Mouse (Mus musculus) large intestine, adult 2 months (tissue): ENCODE results near the gene Gm17577. TPM values are rescaled to one million over a fixed set of nuclear protein-coding genes. Genes with fewer than 3 reads are reported as not detected.
"Not testable (repeated sequence)": the region's sequence is repeated elsewhere in the genome, so short reads cannot be mapped to it uniquely, and the experiment has no call there.

Experiments used
- DNase-seq: peaks from one replicate; pipeline ENCODE4 v3.0.0-alpha.2; 2012; ENCODE audit warnings: low read depth, low spot score
- WGBS: fragments of 180-500 bp; shearing (Covaris S2); methylation state at CpG from one replicate; pipeline ENCODE4 v1.1.7; 2018; 5-methylcytosine and 5-hydroxymethylcytosine counted together
- polyA plus RNA-seq: library from polyadenylated mRNA; depleted of rRNA; stranded (reverse); fragments of >200 nt; gene quantifications from 2 replicates; pipeline ENCODE4 v1.2.3, GENCODE M21; 2012; rRNA removed

The Gm17577 gene
- not detected in 2 replicates for polyA plus RNA-seq

DNA sequence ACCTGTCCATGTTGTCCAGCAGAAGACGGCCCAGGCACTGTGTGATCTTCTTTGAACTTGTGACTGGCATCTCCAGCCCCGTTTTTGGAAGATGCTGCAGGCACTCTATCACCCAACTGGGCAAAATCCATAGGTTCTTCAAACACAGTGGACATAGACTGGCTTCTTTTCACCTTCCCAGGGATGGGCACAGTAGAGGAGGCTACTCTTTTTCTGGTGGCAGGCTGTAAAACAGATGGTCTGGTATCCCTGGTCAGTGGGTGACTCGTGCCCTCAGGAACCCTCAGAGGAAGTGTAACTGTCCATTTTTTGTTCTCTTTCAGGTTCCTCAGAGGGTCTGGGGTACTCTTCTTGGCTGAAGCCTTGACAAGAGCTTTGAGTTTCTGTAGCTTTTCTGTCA, at the start of gene Gm17577:
Gene Gm17577 (minus strand): TSS at position 101 of the 400 bp plus-strand sequence.
- WGBS = no CpG with 5 or more reads among the region's 3 CpGs
- not testable (repeated sequence) for DNase-seq

- not testable (repeated sequence) for DNase-seq
- no CpG with 5 or more reads among the region's 1 CpGs for WGBS
Measured at GRCm38 (mm10) chrX:123222381-123222780, 24.3 kb downstream of the Gm17577 start, which contains the start of gene Srsx. Gene Srsx, minus strand, starts transcription at chrX:123222481.

Other genes with a start within 250 kb of the Gm17577 start
- not detected in 2 replicates for gene Gm17521, start 217.2 kb downstream of the Gm17577 start, polyA plus RNA-seq
- gene Cldn34c1, start 143.4 kb downstream of the Gm17577 start, polyA plus RNA-seq = 1.1 and 1.5 TPM in 2 replicates
- not detected in 2 replicates for gene Srsx, start 24.4 kb downstream of the Gm17577 start, polyA plus RNA-seq